Mouse (Mus musculus): ENCODE measurements around the gene Vmn2r41.
"Not testable (repeated sequence)": the region's sequence is repeated elsewhere in the genome, so short reads cannot be mapped to it uniquely, and the experiment has no call there.

Gene Vmn2r41

GRCm38 (mm10) chr7:8161554-8161953, at the start of gene Vmn2r41:
TSS of gene Vmn2r41 (minus strand) at chr7:8161654.
- not testable (repeated sequence) for DNase-seq (ENCODE audit: low spot score)

DNA sequence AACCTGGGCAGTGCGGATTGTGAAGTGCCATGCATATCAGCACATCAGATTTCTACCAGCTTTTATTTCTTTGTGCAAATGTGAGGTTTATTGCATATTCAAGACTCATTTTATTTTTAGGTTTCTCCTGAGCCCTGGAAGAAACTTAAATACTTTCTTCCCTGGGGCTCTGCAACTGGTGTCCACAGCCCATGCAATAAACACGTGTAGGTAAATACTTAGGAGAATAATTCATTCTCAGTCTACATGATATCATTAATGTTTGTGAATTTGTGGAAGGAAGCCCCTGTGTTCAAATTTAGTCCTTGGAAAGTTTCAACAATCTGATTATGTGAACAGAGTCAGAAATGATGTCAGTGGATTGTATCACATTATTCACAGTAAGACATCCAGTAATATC, 38.8 kb upstream of the Vmn2r41 start, which contains the start of gene Vmn2r42:
Gene Vmn2r42, minus strand, starts transcription at position 101 of the 400 bp plus-strand sequence.
- DNase-seq (ENCODE audit: low spot score) = not testable (repeated sequence)

DNA sequence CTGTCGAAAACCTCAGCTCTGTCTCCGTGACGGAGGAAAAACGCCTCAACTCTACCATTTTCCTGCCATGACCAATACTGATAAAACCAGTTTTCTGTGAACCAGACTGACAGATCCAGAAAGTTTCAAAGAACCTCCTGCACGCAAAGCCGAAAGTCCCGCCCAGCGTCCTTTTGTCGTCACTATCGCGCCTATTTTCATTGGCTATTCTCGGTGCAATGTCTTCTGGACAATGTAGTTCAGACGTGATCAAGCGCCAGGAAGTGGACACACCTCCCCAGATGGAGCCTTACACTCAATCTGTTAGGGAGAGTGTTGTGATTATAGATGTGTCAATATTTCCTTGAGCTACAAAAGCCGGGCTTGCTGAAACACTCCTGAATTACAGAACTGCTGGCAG, 68.6 kb downstream of the Vmn2r41 start:
- DNase-seq (ENCODE audit: low spot score) = peak; percentile 4
